Comparison of ENCODE assay signal across 7 mouse cellular contexts in genomic region chr12:80791571-80792444, GRCm38 (mm10). TPM values are rescaled to one million over a fixed set of nuclear protein-coding genes. Genes with fewer than 3 reads are reported as not detected.
DNase-seq lines count a peak whose midpoint lies in the region; ATAC-seq and TF ChIP-seq lines count a peak whose summit lies in the region.

No protein-coding gene starts in this region.

- ATAC-seq in erythroid progenitor cell, adult 5-6 weeks (replicated peaks; ENCODE audit: low FRiP score, poor library complexity, severe bottlenecking) = 0 out of 2 replicates have a peak, but pooled peaks have one; percentile 27
- peak; percentile 62 for ATAC-seq in megakaryocyte-erythroid progenitor cell, adult 5-6 weeks (replicated peaks; ENCODE audit: low FRiP score, low TSS enrichment, poor library complexity, severe bottlenecking)

- peak overlapping the region; percentile 95 for H3K27ac ChIP-seq in kidney, adult 2 months (ENCODE audit: insufficient read depth, low read depth, low read length)

- H3K79me2 ChIP-seq in C2C12 (ENCODE audit: control insufficient read depth, insufficient read depth) = peaks cover 64% of the 10 kb centered on the region

- peaks cover 36% of the 10 kb centered on the region for H3K4me1 ChIP-seq in kidney, adult 2 months (ENCODE audit: control insufficient read depth, insufficient read depth, low read length)

- H3K4me3 ChIP-seq in C2C12 (ENCODE audit: insufficient read depth, poor library complexity, severe bottlenecking) = peak overlapping the region; percentile 68
- H3K4me3 ChIP-seq in kidney, adult 2 months (ENCODE audit: insufficient read depth, low read depth, low read length) = peak overlapping the region; percentile 75

- WGBS in kidney, adult 2 months = 16% methylated on average over 6 of the region's 6 CpGs

- H3K36me3 ChIP-seq in C2C12 (ENCODE audit: control insufficient read depth, insufficient read depth) = peaks cover 10% of the 10 kb centered on the region
- H3K36me3 ChIP-seq in kidney, adult 2 months (ENCODE audit: control insufficient read depth, insufficient read depth, low read length) = no peaks in the 10 kb centered on the region; the same call in 1 of the 2 replicates

- H3K79me3 ChIP-seq in C2C12 (ENCODE audit: low read depth) = peaks cover 57% of the 10 kb centered on the region

- TF ChIP-seq CTCF in C2C12 (IDR thresholded peaks at IDR 0.05; ENCODE audit: control insufficient read depth, insufficient read depth, insufficient read length) = no peak
- no peak for TF ChIP-seq CTCF in kidney, adult 2 months (conservative IDR thresholded peaks at IDR 0.05; ENCODE audit: insufficient read depth, insufficient read length, low read depth, low read length)

- peak; percentile 48 for DNase-seq in ES-CJ7 (ENCODE audit: low read depth, low spot score)
- DNase-seq in kidney, adult 2 months = peak; percentile 76
- DNase-seq in right cerebral cortex, adult 18-20 months = no peak
- DNase-seq in layer of hippocampus, postnatal 14 days (ENCODE audit: low spot score in 2 of 2) = no peak

- TF ChIP-seq POLR2A in kidney, adult 2 months (IDR thresholded peaks at IDR 0.05; ENCODE audit: low read depth, low read length) = no peak

- H3K27me3 ChIP-seq in C2C12 (ENCODE audit: control insufficient read depth, insufficient read depth, insufficient read length) = no peaks in the 10 kb centered on the region
- no peaks in the 10 kb centered on the region for H3K27me3 ChIP-seq in kidney, adult 2 months (replicated peaks; ENCODE audit: control insufficient read depth, insufficient read depth, low read length)

- peak overlapping the region; percentile 77 for H3ac ChIP-seq in C2C12 (ENCODE audit: control insufficient read depth, insufficient read length, low read depth)

TF ChIP-seq in C2C12, 6 proteins besides CTCF, POLR2A, EP300 and RAD21:
- TF ChIP-seq CEBPB (IDR thresholded peaks at IDR 0.05; ENCODE audit: low read depth) = peak; percentile 78
- TF ChIP-seq MAX (IDR thresholded peaks at IDR 0.05) = peak; percentile 29
- TF ChIP-seq MYOD1 (IDR thresholded peaks at IDR 0.05; ENCODE audit: control insufficient read depth, insufficient read length, low read depth) = no peak
- no peak for TF ChIP-seq MYOG (IDR thresholded peaks at IDR 0.05; ENCODE audit: control insufficient read depth, extremely low read depth, insufficient read length)
- TF ChIP-seq USF1 (IDR thresholded peaks at IDR 0.05; ENCODE audit: low read depth) = no peak
- TF ChIP-seq FOSL1 (IDR thresholded peaks at IDR 0.05; ENCODE audit: insufficient read depth, low read length, poor library complexity, severe bottlenecking) = no peak
TF ChIP-seq in C2C12: peak in this region for 2.

RNA-seq across cellular contexts. Expression of gene Susd6, which starts 1.5 kb away (rescaled TPM):
- polyA plus RNA-seq in C2C12 (2012; fragmentation: generic; extraction: Trizol) = 20.9 TPM
- total RNA-seq in erythroid progenitor cell, adult 5-6 weeks (2015; ENCODE audit: low replicate concordance) = 39.8 and 46.9 TPM in 2 replicates
- 63.2 and 67.7 TPM in 2 replicates for total RNA-seq in erythroid progenitor cell, adult 5-6 weeks (2017; ENCODE audit: low replicate concordance)
- polyA plus RNA-seq in kidney, adult 2 months (2012; rRNA removed) = 65.5 and 80.0 TPM in 2 replicates
- total RNA-seq in megakaryocyte-erythroid progenitor cell, adult 5-6 weeks (2014; fragmentation: Nextera tagmentation) = 26.0 and 27.0 TPM in 2 replicates
- total RNA-seq in megakaryocyte-erythroid progenitor cell, adult 5-6 weeks (2017) = 17.3 and 26.4 TPM in 2 replicates
- total RNA-seq in layer of hippocampus, postnatal 14 days (2021) = 10 to 100 TPM; 54.3 TPM

RNA-seq across cellular contexts. Expression of gene Ccdc177, which starts 31.3 kb away (rescaled TPM):
- polyA plus RNA-seq in C2C12 (2012; fragmentation: generic; extraction: Trizol) = not detected
- not detected in 2 replicates for total RNA-seq in erythroid progenitor cell, adult 5-6 weeks (2015; ENCODE audit: low replicate concordance)
- total RNA-seq in erythroid progenitor cell, adult 5-6 weeks (2017; ENCODE audit: low replicate concordance) = not detected in 2 replicates
- not detected in 2 replicates for polyA plus RNA-seq in kidney, adult 2 months (2012; rRNA removed)
- total RNA-seq in megakaryocyte-erythroid progenitor cell, adult 5-6 weeks (2014; fragmentation: Nextera tagmentation) = not detected in 2 replicates
- not detected in 2 replicates for total RNA-seq in megakaryocyte-erythroid progenitor cell, adult 5-6 weeks (2017)
- total RNA-seq in layer of hippocampus, postnatal 14 days (2021) = 10 to 100 TPM; 18.5 to 18.7 TPM

Comparison
In these comparisons a context has a peak if more than half of its experiments do, and no peak if none do; other contexts are left out.
1. DNase-seq: peak in ES-CJ7 (single experiment) and kidney, adult 2 months (single experiment); none in right cerebral cortex, adult 18-20 months (single experiment) and layer of hippocampus, postnatal 14 days (0 of 2).
2. RNA of gene Ccdc177, which starts 31.3 kb away (total RNA-seq): 18.5 to 18.7 TPM in layer of hippocampus, postnatal 14 days; not detected in erythroid progenitor cell, adult 5-6 weeks and not detected in megakaryocyte-erythroid progenitor cell, adult 5-6 weeks; every median in the first group is over 10 times any median in the second.